8 mouse cellular contexts compared by ENCODE assay signal in genomic region chr2:6436085-6436950, GRCm38 (mm10).
DNase-seq lines count a peak whose midpoint lies in the region; ATAC-seq and TF ChIP-seq lines count a peak whose summit lies in the region.
"Had no signal": no experiment of that assay in that cellular context is flagged by ENCODE, and none has a peak within 500 bp of the region (broad histone marks: within the 10 kb centered on the region; RNA-seq: fewer than 3 reads in every experiment).

No protein-coding gene starts in this region.

- no peak overlapping the region for H3K27ac ChIP-seq in heart, embryonic 16.5 days (ENCODE audit: low read length)
- no peak overlapping the region for H3K27ac ChIP-seq in lung, embryonic 16.5 days (ENCODE audit: low read length)
- H3K27ac ChIP-seq: heart, embryonic 13.5 days had no signal

- no peak overlapping the region for H3K9ac ChIP-seq in heart, embryonic 16.5 days (ENCODE audit: low read length)
- no peak overlapping the region for H3K9ac ChIP-seq in lung, embryonic 16.5 days (ENCODE audit: low read length)
- H3K9ac ChIP-seq: heart, embryonic 13.5 days had no signal

- H3K4me1 ChIP-seq in E14TG2a.4 (replicated peaks; ENCODE audit: low read depth, low read length) = peaks cover 9% of the 10 kb centered on the region
- H3K4me1 ChIP-seq in heart, embryonic 16.5 days (ENCODE audit: control insufficient read depth, insufficient read depth, low read length) = no peaks in the 10 kb centered on the region
- H3K4me1 ChIP-seq in lung, embryonic 16.5 days (replicated peaks; ENCODE audit: control insufficient read depth, insufficient read depth, low read length) = no peaks in the 10 kb centered on the region
- H3K4me1 ChIP-seq: heart, embryonic 13.5 days had no signal

- TF ChIP-seq CTCF in E14TG2a.4 (conservative IDR thresholded peaks at IDR 0.05; ENCODE audit: low read length) = peak; percentile 35

- no peak overlapping the region for H3K4me2 ChIP-seq in heart, embryonic 16.5 days (ENCODE audit: low read depth, low read length)
- no peak overlapping the region for H3K4me2 ChIP-seq in lung, embryonic 16.5 days (ENCODE audit: low read depth, low read length)
- H3K4me2 ChIP-seq: heart, embryonic 13.5 days had no signal

- peaks cover 42% of the 10 kb centered on the region for H3K36me3 ChIP-seq in E14TG2a.4 (ENCODE audit: insufficient read depth, low read length)
- H3K36me3 ChIP-seq in heart, embryonic 16.5 days (ENCODE audit: control insufficient read depth, insufficient read depth) = peaks cover 18% of the 10 kb centered on the region
- peaks cover 20% of the 10 kb centered on the region for H3K36me3 ChIP-seq in lung, embryonic 16.5 days (ENCODE audit: control insufficient read depth, insufficient read depth, low read length)

- ATAC-seq in heart, embryonic 16.5 days (replicated peaks; ENCODE audit: extremely low read depth, insufficient read depth, low FRiP score) = peak; percentile 77
- peak; percentile 87 for ATAC-seq in lung, embryonic 16.5 days (ENCODE audit: low read depth)

- H3K27me3 ChIP-seq in E14TG2a.4 (ENCODE audit: insufficient read depth, low read length) = no peaks in the 10 kb centered on the region
- H3K27me3 ChIP-seq in heart, embryonic 16.5 days (ENCODE audit: control insufficient read depth, insufficient read depth, low read length) = no peaks in the 10 kb centered on the region
- H3K27me3 ChIP-seq in lung, embryonic 16.5 days (ENCODE audit: control insufficient read depth, insufficient read depth, low read depth, low read length) = no peaks in the 10 kb centered on the region
- H3K27me3 ChIP-seq: heart, embryonic 13.5 days had no signal

- no peak overlapping the region for H3K4me3 ChIP-seq in E14TG2a.4 (replicated peaks; ENCODE audit: low read length)
- no peak overlapping the region for H3K4me3 ChIP-seq in heart, embryonic 16.5 days (ENCODE audit: low read length)
- no peak overlapping the region for H3K4me3 ChIP-seq in lung, embryonic 16.5 days (ENCODE audit: low read length)
- H3K4me3 ChIP-seq: heart, embryonic 13.5 days had no signal

- peak; percentile 33 for DNase-seq in Muller cell, postnatal 12 days (ENCODE audit: inconsistent ontology term)
- DNase-seq in embryo, embryonic 10 days (ENCODE audit: low spot score) = peak; percentile 75
- peak; percentile 72 to 75 for DNase-seq in kidney, postnatal 4 days
- DNase-seq in retina, postnatal 1 day = peak; percentile 66

- 73% methylated on average over 16 of the region's 16 CpGs for WGBS in heart, embryonic 16.5 days
- WGBS in lung, embryonic 16.5 days = 60% methylated on average over 16 of the region's 16 CpGs

- H3K9me3 ChIP-seq in E14TG2a.4 (ENCODE audit: low read length) = no peaks in the 10 kb centered on the region
- H3K9me3 ChIP-seq in heart, embryonic 16.5 days (replicated peaks; ENCODE audit: control insufficient read depth, low read length) = no peaks in the 10 kb centered on the region
- H3K9me3 ChIP-seq in lung, embryonic 16.5 days (ENCODE audit: control insufficient read depth, low read length) = no peaks in the 10 kb centered on the region
- H3K9me3 ChIP-seq: heart, embryonic 13.5 days had no signal
